Mouse (Mus musculus) stomach, postnatal 0 days (tissue): Measurements from ENCODE around the gene Enpep.

ENCODE experiments used
- CTCF ChIP-seq: IDR thresholded peaks from 2 replicates; pipeline ENCODE4 v1.5.1; 2016; ENCODE audit warnings: antibody characterized with exemption, low read depth, mild to moderate bottlenecking, moderate library complexity
- EP300 ChIP-seq: optimal IDR thresholded peaks from 2 replicates; pipeline ENCODE3; 2016; ENCODE audit warnings: antibody characterized with exemption

GRCm38 (mm10) chr3:129221380-129222260 lies 110.9 kb downstream of the Enpep start:
- TF ChIP-seq EP300 (no peak), CTCF (no peak)
